Mouse (Mus musculus): Measurements from ENCODE around the gene 9130023H24Rik. TPM values are rescaled to one million over a fixed set of nuclear protein-coding genes. Genes with fewer than 3 reads are reported as not detected.

Gene 9130023H24Rik
- polyA plus RNA-seq, 1 experiment from 2014 or later, result 11.0 TPM

DNA sequence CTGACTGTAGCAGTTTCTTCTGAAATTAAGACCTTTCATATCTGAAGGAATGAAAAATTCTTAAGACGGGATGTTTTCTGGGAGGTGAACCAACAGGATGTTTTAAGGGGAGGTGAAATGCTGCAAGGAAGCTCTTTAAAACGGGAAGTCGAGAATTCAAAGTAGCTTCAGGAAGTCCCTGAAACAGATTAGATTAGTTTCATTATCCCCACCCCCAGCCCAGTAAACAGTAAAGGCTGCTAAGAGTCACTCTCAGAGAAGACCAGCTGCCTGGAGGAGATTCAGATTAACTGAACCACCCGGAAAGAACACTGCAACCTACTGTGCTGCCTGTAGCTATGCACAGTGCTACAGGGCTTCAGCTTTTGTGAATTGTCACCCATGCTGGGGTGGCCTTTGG, 17.9 kb downstream of the 9130023H24Rik start:
- Histone ChIP-seq H3K4me1 (replicated peaks) (no peaks in the 10 kb centered on the region), H3K4me2 (replicated peaks) (no peak overlapping the region), H3K27me3 (no peaks in the 10 kb centered on the region), H3K9ac (replicated peaks) (no peak overlapping the region), H3K27ac (no peak overlapping the region), H3K9me3 (no peaks in the 10 kb centered on the region), H3K4me3 (replicated peaks) (no peak overlapping the region), H3K36me3 (no peaks in the 10 kb centered on the region)
- ATAC-seq, result no peak
- WGBS, result 84% methylated on average over 4 of the region's 4 CpGs

DNA sequence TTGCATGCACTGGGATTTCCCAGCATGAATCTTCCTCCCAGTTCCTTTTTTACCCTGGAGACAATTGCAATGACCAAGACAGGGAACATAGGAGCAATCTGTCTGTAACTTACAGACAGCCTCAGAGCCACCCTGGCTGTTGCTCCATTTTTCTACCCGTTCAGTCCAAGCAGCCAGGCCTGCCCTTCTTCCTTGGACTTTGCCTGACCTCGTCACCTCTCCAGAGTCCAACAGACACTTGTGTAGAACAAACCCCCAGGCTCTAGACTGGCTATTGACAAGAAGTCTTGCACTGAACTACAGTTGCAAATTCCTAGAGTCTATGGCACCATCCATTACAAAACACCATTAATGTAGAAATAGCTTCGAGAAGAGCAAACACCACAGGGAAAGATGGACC, 28.0 kb downstream of the 9130023H24Rik start:
- WGBS, result 68% methylated on average over 3 of the region's 3 CpGs
- ATAC-seq, result no peak
- no peaks in the 10 kb centered on the region for H3K9me3 ChIP-seq

DNA sequence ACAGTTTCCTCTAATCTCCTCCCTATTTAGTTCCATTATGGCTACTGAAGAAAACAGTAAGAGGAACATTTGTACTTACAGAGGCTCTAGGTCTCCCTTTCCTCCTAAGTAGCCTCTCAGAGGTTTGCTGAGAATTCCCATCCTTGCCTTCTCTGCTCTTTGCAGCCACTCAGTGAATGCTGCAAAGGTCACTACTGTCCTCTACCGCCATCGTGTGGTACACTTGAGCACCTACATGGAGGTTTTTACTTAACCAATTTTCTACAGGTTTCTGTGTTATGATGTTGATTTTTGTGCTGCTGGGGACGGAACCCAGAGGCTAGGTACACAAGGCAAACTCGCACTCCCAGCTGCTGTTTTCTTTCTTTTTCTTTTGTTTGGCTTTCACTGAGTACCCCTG, 29.6 kb downstream of the 9130023H24Rik start:
- no peak overlapping the region for H3K4me2 ChIP-seq (replicated peaks)
- H3K4me3 ChIP-seq (replicated peaks), result no peak overlapping the region
- no peak overlapping the region for H3K9ac ChIP-seq (replicated peaks)
- no peaks in the 10 kb centered on the region for H3K27me3 ChIP-seq
- H3K4me1 ChIP-seq (replicated peaks), result no peaks in the 10 kb centered on the region
- WGBS, result 6% methylated on average over 4 of the region's 4 CpGs
- no peak for ATAC-seq
- H3K9me3 ChIP-seq, result no peaks in the 10 kb centered on the region
- H3K36me3 ChIP-seq, result no peaks in the 10 kb centered on the region
- H3K27ac ChIP-seq, result no peak overlapping the region

More for the DNA sequence above, 28.0 kb downstream of the 9130023H24Rik start:
- H3K27me3 ChIP-seq, result no peaks in the 10 kb centered on the region
- no peak overlapping the region for H3K4me2 ChIP-seq (replicated peaks)
- H3K4me3 ChIP-seq (replicated peaks), result no peak overlapping the region
- H3K9ac ChIP-seq (replicated peaks), result no peak overlapping the region
- no peak overlapping the region for H3K27ac ChIP-seq
- H3K4me1 ChIP-seq (replicated peaks), result no peaks in the 10 kb centered on the region
- no peaks in the 10 kb centered on the region for H3K36me3 ChIP-seq

DNA sequence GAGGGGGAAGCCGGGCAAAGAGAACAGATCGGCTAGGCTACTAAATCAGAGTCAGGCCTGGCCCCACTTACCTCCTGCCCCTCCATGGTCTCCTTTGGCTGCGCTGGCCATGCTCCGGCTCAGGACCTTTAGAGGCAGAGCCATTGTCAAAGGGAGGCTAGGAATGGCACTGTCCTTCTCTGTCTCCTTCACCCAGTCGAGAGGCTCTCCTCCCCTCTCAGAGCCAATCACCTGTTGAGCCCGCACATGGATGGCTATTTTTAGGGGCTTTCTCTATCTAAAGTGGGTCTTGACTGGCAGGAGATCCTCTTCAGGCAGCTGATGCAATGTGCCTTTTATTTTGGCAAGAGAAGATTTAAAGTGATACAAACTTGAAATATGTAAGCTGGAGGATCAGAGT, 31.7 kb downstream of the 9130023H24Rik start, which contains the start of gene Cox6a2:
Gene Cox6a2, minus strand, starts transcription at position 236 of the 400 bp plus-strand sequence.
- Histone ChIP-seq H3K27me3 (no peaks in the 10 kb centered on the region), H3K36me3 (no peaks in the 10 kb centered on the region), H3K4me3 (replicated peaks) (no peak within 1 kb of the TSS), H3K4me1 (replicated peaks) (no peaks in the 10 kb centered on the region), H3K9ac (replicated peaks) (no peak within 1 kb of the TSS), H3K4me2 (replicated peaks) (no peak within 1 kb of the TSS), H3K27ac (no peak within 1 kb of the TSS), H3K9me3 (no peaks in the 10 kb centered on the region)
- WGBS, result 83% methylated on average over 6 of the region's 6 CpGs
- ATAC-seq, result no peak

DNA sequence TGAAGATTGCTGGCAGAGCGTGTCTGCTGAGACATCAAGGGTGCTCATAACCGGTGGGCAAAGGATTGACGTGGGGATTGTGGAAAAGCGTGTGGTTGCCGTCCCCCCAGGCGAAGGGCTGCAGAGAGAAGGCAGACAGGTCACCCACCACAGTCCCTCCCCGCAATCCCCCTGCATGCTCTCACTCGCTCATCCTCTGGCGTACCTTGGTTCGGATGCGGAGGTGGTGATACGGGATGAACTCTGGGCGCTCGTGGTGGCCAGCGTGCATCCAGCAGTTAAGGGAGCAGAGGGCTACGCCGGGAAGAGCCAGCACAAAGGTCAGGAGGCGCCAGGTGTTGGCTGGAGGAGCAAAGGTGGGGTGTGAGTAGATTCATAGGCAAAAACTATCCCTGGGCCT, 32.1 kb downstream of the 9130023H24Rik start:
- no peak for ATAC-seq
- no peaks in the 10 kb centered on the region for H3K36me3 ChIP-seq
- 90% methylated on average over 18 of the region's 18 CpGs for WGBS
- H3K27ac ChIP-seq, result no peak overlapping the region
- H3K9me3 ChIP-seq, result no peaks in the 10 kb centered on the region
- H3K9ac ChIP-seq (replicated peaks), result no peak overlapping the region
- no peaks in the 10 kb centered on the region for H3K4me1 ChIP-seq (replicated peaks)
- no peak overlapping the region for H3K4me2 ChIP-seq (replicated peaks)
- H3K27me3 ChIP-seq, result no peaks in the 10 kb centered on the region
- H3K4me3 ChIP-seq (replicated peaks), result no peak overlapping the region

DNA sequence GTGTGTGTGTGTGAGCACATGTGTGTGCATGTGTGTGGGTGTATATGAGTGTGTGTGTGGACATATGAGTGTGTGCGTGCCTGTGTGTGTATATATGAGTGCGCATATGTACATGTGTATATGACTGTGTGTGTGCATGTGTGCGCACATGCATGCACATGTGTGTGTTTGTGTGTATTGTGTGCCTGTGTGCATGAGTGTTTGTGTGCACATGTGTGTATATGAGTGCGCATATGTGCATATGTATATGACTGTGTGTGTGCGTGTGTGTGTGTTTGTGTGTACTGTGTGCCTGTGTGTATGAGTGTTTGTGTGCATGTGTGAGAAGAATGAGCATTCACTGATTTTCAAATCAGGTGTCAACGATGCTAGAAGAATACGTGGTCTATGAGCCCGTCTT, 33.7 kb downstream of the 9130023H24Rik start:
- Histone ChIP-seq H3K9me3 (no peaks in the 10 kb centered on the region), H3K4me2 (replicated peaks) (no peak overlapping the region), H3K9ac (replicated peaks) (no peak overlapping the region), H3K4me1 (replicated peaks) (no peaks in the 10 kb centered on the region), H3K36me3 (no peaks in the 10 kb centered on the region), H3K27me3 (no peaks in the 10 kb centered on the region), H3K4me3 (replicated peaks) (no peak overlapping the region), H3K27ac (no peak overlapping the region)
- ATAC-seq, result no peak
- 90% methylated on average over 8 of the region's 8 CpGs for WGBS

DNA sequence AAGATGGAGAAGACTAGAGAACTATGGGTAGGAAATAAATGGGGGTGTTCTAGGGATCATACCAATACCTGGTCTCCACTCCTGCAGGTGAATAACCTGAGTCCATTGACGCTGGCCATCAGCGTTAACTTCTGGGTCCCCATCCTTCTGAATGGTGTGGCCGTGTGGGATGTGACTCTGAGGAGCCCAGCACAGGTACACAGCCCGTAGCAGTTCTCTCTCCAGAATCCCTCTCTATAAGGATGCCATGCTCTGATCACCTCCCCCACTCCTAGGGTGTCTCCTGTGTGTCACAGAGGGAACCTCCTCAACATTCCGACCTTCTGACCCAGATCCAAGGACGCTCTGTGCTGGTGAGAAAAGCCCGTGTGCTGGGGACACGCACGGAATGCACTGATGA, 34.8 kb downstream of the 9130023H24Rik start:
- ATAC-seq, result no peak
- WGBS, result 75% methylated on average over 9 of the region's 9 CpGs
- H3K4me2 ChIP-seq (replicated peaks), result no peak overlapping the region
- no peaks in the 10 kb centered on the region for H3K4me1 ChIP-seq (replicated peaks)
- H3K9me3 ChIP-seq, result no peaks in the 10 kb centered on the region
- H3K9ac ChIP-seq (replicated peaks), result no peak overlapping the region
- no peak overlapping the region for H3K4me3 ChIP-seq (replicated peaks)
- no peaks in the 10 kb centered on the region for H3K36me3 ChIP-seq
- no peak overlapping the region for H3K27ac ChIP-seq
- H3K27me3 ChIP-seq, result no peaks in the 10 kb centered on the region

DNA sequence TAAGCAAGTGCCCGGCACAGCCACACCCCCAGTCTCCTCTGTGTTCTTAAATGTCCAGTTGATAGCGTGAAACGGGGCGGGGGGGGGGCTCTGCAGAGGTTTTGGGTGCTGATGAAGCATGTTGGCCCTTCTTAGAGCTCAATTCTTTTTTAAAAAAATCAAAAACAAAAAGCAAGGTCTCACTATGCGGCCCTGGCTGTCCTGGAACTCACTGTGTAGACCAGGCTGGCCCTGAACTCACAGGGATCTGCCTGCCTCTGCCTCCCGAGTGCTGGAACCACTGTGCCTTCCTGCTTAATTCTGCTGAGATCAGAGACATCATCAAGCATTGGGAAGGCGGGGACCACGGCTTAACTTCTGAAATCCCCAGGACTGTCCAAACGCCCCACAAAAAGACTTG, 36.2 kb downstream of the 9130023H24Rik start:
- Histone ChIP-seq H3K9ac (replicated peaks) (no peak overlapping the region), H3K27me3 (no peaks in the 10 kb centered on the region), H3K4me1 (replicated peaks) (no peaks in the 10 kb centered on the region), H3K4me3 (replicated peaks) (no peak overlapping the region), H3K9me3 (no peaks in the 10 kb centered on the region), H3K36me3 (no peaks in the 10 kb centered on the region), H3K4me2 (replicated peaks) (no peak overlapping the region), H3K27ac (no peak overlapping the region)
- ATAC-seq, result no peak
- WGBS, result 91% methylated on average over 9 of the region's 9 CpGs

Other genes with a start within 250 kb of the 9130023H24Rik start
- gene Pycard, start 244.2 kb downstream of the 9130023H24Rik start, polyA plus RNA-seq (2015; fragmentation: Nextera tagmentation; extraction: Ambion mirVana), result 3.9 and 4.1 TPM in 2 replicates
- gene Trim72, start 234.1 kb downstream of the 9130023H24Rik start, polyA plus RNA-seq (2015; fragmentation: Nextera tagmentation; extraction: Ambion mirVana), result not detected in 2 replicates
- gene Itgam, start 175.4 kb downstream of the 9130023H24Rik start, polyA plus RNA-seq (2015; fragmentation: Nextera tagmentation; extraction: Ambion mirVana), result 0.58 and 0.71 TPM in 2 replicates
- not detected in 2 replicates for gene Gm49368, start 175.3 kb downstream of the 9130023H24Rik start, polyA plus RNA-seq (2015; fragmentation: Nextera tagmentation; extraction: Ambion mirVana)
- 0.07 TPM in 1 of 2 replicates, not detected in the other for gene Itgax, start 108.5 kb downstream of the 9130023H24Rik start, polyA plus RNA-seq (2015; fragmentation: Nextera tagmentation; extraction: Ambion mirVana)
- 0.05 TPM in 1 of 2 replicates, not detected in the other for gene Itgad, start 83.7 kb downstream of the 9130023H24Rik start, polyA plus RNA-seq (2015; fragmentation: Nextera tagmentation; extraction: Ambion mirVana)
- gene Cox6a2, start 31.6 kb downstream of the 9130023H24Rik start, polyA plus RNA-seq (2015; fragmentation: Nextera tagmentation; extraction: Ambion mirVana), result not detected in 2 replicates
- gene Armc5, start 689 bp downstream of the 9130023H24Rik start, polyA plus RNA-seq (2015; fragmentation: Nextera tagmentation; extraction: Ambion mirVana), result 12.5 and 13.9 TPM in 2 replicates
- 21.7 and 23.0 TPM in 2 replicates for gene Tgfb1i1, start 8.8 kb upstream of the 9130023H24Rik start, polyA plus RNA-seq (2015; fragmentation: Nextera tagmentation; extraction: Ambion mirVana)
- gene Slc5a2, start 27.6 kb upstream of the 9130023H24Rik start, polyA plus RNA-seq (2015; fragmentation: Nextera tagmentation; extraction: Ambion mirVana), result not detected in 2 replicates
- 17.5 and 17.7 TPM in 2 replicates for gene BC017158, start 60.1 kb upstream of the 9130023H24Rik start, polyA plus RNA-seq (2015; fragmentation: Nextera tagmentation; extraction: Ambion mirVana)
- 26.1 and 29.6 TPM in 2 replicates for gene Rgs10, start 180.7 kb upstream of the 9130023H24Rik start, polyA plus RNA-seq (2015; fragmentation: Nextera tagmentation; extraction: Ambion mirVana)
- 37.3 and 40.1 TPM in 2 replicates for gene Tial1, start 223.7 kb upstream of the 9130023H24Rik start, polyA plus RNA-seq (2015; fragmentation: Nextera tagmentation; extraction: Ambion mirVana)

Measured in midbrain, embryonic 13.5 days (tissue).